ENCODE assay signal across 10 mouse cellular contexts in the genomic region with DNA sequence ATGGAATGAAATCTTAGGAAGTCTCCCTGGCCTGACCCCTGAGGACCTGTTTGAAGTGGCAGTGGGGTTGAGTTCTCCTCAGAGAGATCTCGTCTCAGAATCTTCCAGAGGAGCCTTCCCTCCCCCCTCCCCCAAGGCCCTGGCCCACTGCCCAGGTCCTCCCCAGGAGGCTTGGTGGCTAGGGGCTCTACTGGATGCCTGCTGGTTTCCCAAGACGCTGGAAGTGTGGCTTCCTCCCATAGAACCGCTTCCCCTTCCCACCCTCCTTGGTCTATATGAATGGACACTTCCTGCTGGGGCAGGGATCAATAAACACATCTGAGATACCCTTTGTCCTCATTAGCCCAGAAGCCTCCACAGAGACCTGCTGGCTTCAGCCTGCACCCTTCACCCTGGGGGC. TPM values are rescaled to one million over a fixed set of nuclear protein-coding genes. Genes with fewer than 3 reads are reported as not detected.
DNase-seq lines count a peak whose midpoint lies in the region; ATAC-seq lines count a peak whose summit lies in the region.
"Had no signal": no experiment of that assay in that cellular context is flagged by ENCODE, and none has a peak within 500 bp of the region (broad histone marks: within the 10 kb centered on the region; RNA-seq: fewer than 3 reads in every experiment).

No protein-coding gene starts in this region.

- peaks cover 27% of the 10 kb centered on the region for H3K27me3 ChIP-seq in embryonic facial prominence, embryonic 10.5 days (replicated peaks; ENCODE audit: low read depth, poor library complexity, severe bottlenecking)
- H3K27me3 ChIP-seq in intestine, embryonic 16.5 days (replicated peaks; ENCODE audit: control insufficient read depth, insufficient read depth, low read length): no peaks in the 10 kb centered on the region
- H3K27me3 ChIP-seq in neural tube, embryonic 12.5 days (replicated peaks): peaks cover 13% of the 10 kb centered on the region

- H3K9me3 ChIP-seq in embryonic facial prominence, embryonic 10.5 days: no peaks in the 10 kb centered on the region
- no peaks in the 10 kb centered on the region for H3K9me3 ChIP-seq in intestine, embryonic 16.5 days (ENCODE audit: control insufficient read depth, low read length)
- no peaks in the 10 kb centered on the region for H3K9me3 ChIP-seq in neural tube, embryonic 12.5 days

- H3K9ac ChIP-seq in intestine, embryonic 16.5 days (ENCODE audit: low read depth, low read length): peak overlapping the region; percentile 48
- no peak overlapping the region for H3K9ac ChIP-seq in neural tube, embryonic 12.5 days

- H3K4me1 ChIP-seq in embryonic facial prominence, embryonic 10.5 days: peaks cover 91% of the 10 kb centered on the region
- H3K4me1 ChIP-seq in intestine, embryonic 16.5 days (ENCODE audit: control insufficient read depth, insufficient read depth, low read length): peaks cover 58% of the 10 kb centered on the region
- H3K4me1 ChIP-seq in neural tube, embryonic 12.5 days: peaks cover 46% of the 10 kb centered on the region

- peak overlapping the region; percentile 81 for H3K27ac ChIP-seq in embryonic facial prominence, embryonic 10.5 days (replicated peaks)
- H3K27ac ChIP-seq in intestine, embryonic 16.5 days (ENCODE audit: low read length): peak overlapping the region; percentile 94
- H3K27ac ChIP-seq in neural tube, embryonic 12.5 days: peak overlapping the region; percentile 27; the same call in 1 of the 2 replicates
- H3K27ac ChIP-seq: left cerebral cortex, adult 2 months had no signal

- intact Hi-C loops in left cerebral cortex, postnatal 4 days (cut with DNase I): no loop called here

- peak; percentile 38 to 51 for DNase-seq in kidney, postnatal 4 days
- no peak for DNase-seq in kidney, adult 18-20 months
- DNase-seq in embryonic facial prominence, embryonic 10.5 days (ENCODE audit: low spot score): no peak
- no peak for DNase-seq in left cerebral cortex, postnatal 4 days
- no peak for DNase-seq in frontal cortex, postnatal 14 days (ENCODE audit: low spot score in 2 of 2)
- DNase-seq in gastrocnemius, postnatal 4 days (ENCODE audit: low spot score in 2 of 2): no peak

- H3K36me3 ChIP-seq in embryonic facial prominence, embryonic 10.5 days (replicated peaks): no peaks in the 10 kb centered on the region
- H3K36me3 ChIP-seq in intestine, embryonic 16.5 days (ENCODE audit: control insufficient read depth, insufficient read depth, low read length): no peaks in the 10 kb centered on the region
- H3K36me3 ChIP-seq in neural tube, embryonic 12.5 days: no peaks in the 10 kb centered on the region

- 13% methylated on average over 3 of the region's 3 CpGs for WGBS in embryonic facial prominence, embryonic 10.5 days
- 16% methylated on average over 3 of the region's 3 CpGs for WGBS in intestine, embryonic 16.5 days
- WGBS in neural tube, embryonic 12.5 days: 13% methylated on average over 3 of the region's 3 CpGs

- peak overlapping the region; percentile 35 for H3K4me2 ChIP-seq in intestine, embryonic 16.5 days (ENCODE audit: low read depth, low read length)
- peak overlapping the region; percentile 12; the same call in 1 of the 2 replicates for H3K4me2 ChIP-seq in neural tube, embryonic 12.5 days (replicated peaks)

- 0 out of 2 replicates have a peak overlapping the region, but pooled peaks have one; percentile 3 for H3K4me3 ChIP-seq in embryonic facial prominence, embryonic 10.5 days
- no peak overlapping the region for H3K4me3 ChIP-seq in intestine, embryonic 16.5 days (ENCODE audit: low read length)
- no peak overlapping the region for H3K4me3 ChIP-seq in neural tube, embryonic 12.5 days

- peak; percentile 6 for ATAC-seq in intestine, embryonic 16.5 days
- 0 out of 2 replicates have a peak, but pooled peaks have one; percentile 13 for ATAC-seq in neural tube, embryonic 12.5 days (ENCODE audit: low FRiP score, low read depth)

RNA-seq across cellular contexts. Expression of gene Vsir, which starts 4.6 kb away (rescaled TPM):
- polyA plus RNA-seq in embryonic facial prominence, embryonic 10.5 days (2016; fragmentation: Nextera tagmentation; extraction: Ambion mirVana): 2.3 and 2.6 TPM in 2 replicates
- polyA plus RNA-seq in intestine, embryonic 16.5 days (2015; fragmentation: Nextera tagmentation; extraction: Ambion mirVana): 10.3 and 11.2 TPM in 2 replicates
- polyA plus RNA-seq in neural tube, embryonic 12.5 days (2016; fragmentation: Nextera tagmentation; extraction: Ambion mirVana): 2.2 and 3.5 TPM in 2 replicates
- total RNA-seq in left cerebral cortex, postnatal 4 days (2021): 1 to 10 TPM; 5.8 to 6.4 TPM
- 10 to 100 TPM; 16.9 to 17.9 TPM for total RNA-seq in gastrocnemius, postnatal 4 days (2021)

RNA-seq across cellular contexts. Expression of gene Gm17455, which starts 48.3 kb away (rescaled TPM):
- polyA plus RNA-seq in embryonic facial prominence, embryonic 10.5 days (2016; fragmentation: Nextera tagmentation; extraction: Ambion mirVana): 0.96 and 2.6 TPM in 2 replicates
- 0.72 and 1.0 TPM in 2 replicates for polyA plus RNA-seq in intestine, embryonic 16.5 days (2015; fragmentation: Nextera tagmentation; extraction: Ambion mirVana)
- 3.3 and 3.9 TPM in 2 replicates for polyA plus RNA-seq in neural tube, embryonic 12.5 days (2016; fragmentation: Nextera tagmentation; extraction: Ambion mirVana)
- total RNA-seq in left cerebral cortex, postnatal 4 days (2021): 1 to 10 TPM; 1.2 to 2.1 TPM
- 1 to 10 TPM in 1 of 2 experiments, under 1 TPM in 1; 0.64 to 1.1 TPM for total RNA-seq in gastrocnemius, postnatal 4 days (2021)
- total RNA-seq: adrenal gland, postnatal 36 days; left cerebral cortex, adult 2 months had no signal

Comparison
In these comparisons a context has a peak if more than half of its experiments do, and no peak if none do; other contexts are left out.
1. DNase-seq: peak in kidney, postnatal 4 days (2 of 2); none in kidney, adult 18-20 months (single experiment), embryonic facial prominence, embryonic 10.5 days (single experiment), left cerebral cortex, postnatal 4 days (single experiment), frontal cortex, postnatal 14 days (0 of 2) and gastrocnemius, postnatal 4 days (0 of 2).
2. H3K27ac ChIP-seq: peak in every context shown above with its lines; median percentile 94 in intestine, embryonic 16.5 days; 81 in embryonic facial prominence, embryonic 10.5 days; 27 in neural tube, embryonic 12.5 days.